8 mouse cellular contexts compared by ENCODE assay signal in the genomic region with DNA sequence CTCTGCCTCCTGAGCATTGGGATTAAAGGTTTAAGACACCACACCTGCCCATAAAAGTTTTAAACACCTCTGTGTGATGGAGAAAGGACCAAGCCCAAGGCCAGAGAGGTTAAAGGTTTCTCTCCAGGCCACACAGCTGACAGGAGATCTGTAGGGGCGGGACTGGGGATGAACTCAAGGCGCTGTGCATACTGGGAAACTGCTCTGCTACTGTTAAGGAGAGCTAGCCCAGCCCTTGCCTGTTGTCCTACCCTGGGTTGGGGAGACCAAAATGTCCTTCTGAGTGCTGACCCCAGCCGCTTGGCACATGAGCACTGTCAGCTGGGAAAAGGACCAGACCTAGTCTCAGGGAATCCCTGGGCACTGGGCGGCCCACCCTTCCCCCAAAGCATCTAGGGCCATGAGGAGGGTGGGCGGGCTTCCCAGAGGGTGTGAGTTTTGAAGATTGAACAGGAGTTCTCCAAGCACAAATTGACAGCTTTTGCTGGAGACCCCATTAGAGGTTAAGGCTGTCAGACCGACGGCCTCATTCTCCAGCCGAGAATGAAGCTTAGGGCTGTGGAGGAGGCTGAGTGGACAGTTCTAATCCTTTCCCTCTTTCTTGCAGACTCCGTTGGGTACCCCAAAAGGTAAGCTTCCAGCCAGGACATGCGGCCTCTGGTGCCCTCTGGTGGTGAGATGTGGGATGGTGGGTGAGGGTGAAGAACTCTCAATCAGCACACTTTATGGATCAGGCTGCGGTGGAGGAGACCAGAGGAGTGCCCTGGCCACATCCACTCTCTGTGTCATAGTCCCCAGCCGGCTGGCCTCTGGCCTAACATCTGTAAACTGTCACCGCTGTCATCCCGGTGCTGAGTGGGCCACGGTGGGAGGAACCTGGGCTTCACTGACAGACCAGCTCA. TPM values are rescaled to one million over a fixed set of nuclear protein-coding genes. Genes with fewer than 3 reads are reported as not detected.
DNase-seq lines count a peak whose midpoint lies in the region; ATAC-seq and TF ChIP-seq lines count a peak whose summit lies in the region.

No protein-coding gene starts in this region.

- H3K4me2 ChIP-seq in limb, embryonic 13.5 days (replicated peaks): no peak overlapping the region
- H3K4me2 ChIP-seq in midbrain, embryonic 15.5 days: no peak overlapping the region

- TF ChIP-seq POLR2A in kidney, adult 2 months (IDR thresholded peaks at IDR 0.05; ENCODE audit: low read depth, low read length): no peak
- TF ChIP-seq POLR2A in spleen, adult 2 months (IDR thresholded peaks at IDR 0.05; ENCODE audit: low read depth, low read length): no peak

- H3K4me1 ChIP-seq in kidney, adult 2 months (ENCODE audit: control insufficient read depth, insufficient read depth, low read length): peaks cover 28% of the 10 kb centered on the region
- peaks cover 8% of the 10 kb centered on the region for H3K4me1 ChIP-seq in limb, embryonic 13.5 days
- no peaks in the 10 kb centered on the region; the same call in 1 of the 2 replicates for H3K4me1 ChIP-seq in midbrain, embryonic 15.5 days
- no peaks in the 10 kb centered on the region for H3K4me1 ChIP-seq in spleen, adult 2 months (ENCODE audit: control insufficient read depth, insufficient read depth, insufficient read length)

- no peak overlapping the region for H3K9ac ChIP-seq in limb, embryonic 13.5 days
- H3K9ac ChIP-seq in midbrain, embryonic 15.5 days: no peak overlapping the region

- TF ChIP-seq CTCF in kidney, adult 2 months (conservative IDR thresholded peaks at IDR 0.05; ENCODE audit: insufficient read depth, insufficient read length, low read depth, low read length): peak; percentile 96
- peak; percentile 97 for TF ChIP-seq CTCF in spleen, adult 2 months (IDR thresholded peaks at IDR 0.05; ENCODE audit: extremely low read depth, insufficient read depth, insufficient read length, insufficient replicate concordance)

- no peaks in the 10 kb centered on the region for H3K9me3 ChIP-seq in limb, embryonic 13.5 days
- no peaks in the 10 kb centered on the region for H3K9me3 ChIP-seq in midbrain, embryonic 15.5 days

- no peak for ATAC-seq in CD4-positive, CD25-positive, alpha-beta regulatory T cell, adult 4 months
- peak; percentile 52 for ATAC-seq in limb, embryonic 13.5 days (ENCODE audit: low FRiP score, low read depth)
- ATAC-seq in midbrain, embryonic 15.5 days (replicated peaks): peak; percentile 46

- H3K36me3 ChIP-seq in kidney, adult 2 months (ENCODE audit: control insufficient read depth, insufficient read depth, low read length): no peaks in the 10 kb centered on the region; the same call in 1 of the 2 replicates
- peaks cover 83% of the 10 kb centered on the region for H3K36me3 ChIP-seq in limb, embryonic 13.5 days
- H3K36me3 ChIP-seq in midbrain, embryonic 15.5 days (replicated peaks): peaks cover 42% of the 10 kb centered on the region
- no peaks in the 10 kb centered on the region for H3K36me3 ChIP-seq in spleen, adult 2 months (ENCODE audit: control insufficient read depth, insufficient read depth, low read length)

- 26% methylated on average over 15 of the region's 15 CpGs for WGBS in kidney, adult 2 months
- 30% methylated on average over 15 of the region's 15 CpGs for WGBS in limb, embryonic 13.5 days
- WGBS in midbrain, embryonic 15.5 days: 27% methylated on average over 15 of the region's 15 CpGs
- 43% methylated on average over 15 of the region's 15 CpGs for WGBS in spleen, adult 2 months

- no peak overlapping the region for H3K4me3 ChIP-seq in kidney, adult 2 months (ENCODE audit: insufficient read depth, low read depth, low read length)
- H3K4me3 ChIP-seq in limb, embryonic 13.5 days: no peak overlapping the region
- H3K4me3 ChIP-seq in midbrain, embryonic 15.5 days: no peak overlapping the region
- no peak overlapping the region for H3K4me3 ChIP-seq in spleen, adult 2 months (ENCODE audit: extremely low read depth, insufficient read depth, insufficient read length)

- no peak overlapping the region for H3K27ac ChIP-seq in kidney, adult 2 months (ENCODE audit: insufficient read depth, low read depth, low read length)
- no peak overlapping the region for H3K27ac ChIP-seq in limb, embryonic 13.5 days
- no peak overlapping the region for H3K27ac ChIP-seq in midbrain, embryonic 15.5 days
- no peak overlapping the region for H3K27ac ChIP-seq in spleen, adult 2 months (ENCODE audit: insufficient read depth, low read length)

- H3K27me3 ChIP-seq in kidney, adult 2 months (replicated peaks; ENCODE audit: control insufficient read depth, insufficient read depth, low read length): no peaks in the 10 kb centered on the region
- no peaks in the 10 kb centered on the region for H3K27me3 ChIP-seq in limb, embryonic 13.5 days
- no peaks in the 10 kb centered on the region for H3K27me3 ChIP-seq in midbrain, embryonic 15.5 days (replicated peaks)
- H3K27me3 ChIP-seq in spleen, adult 2 months (ENCODE audit: control insufficient read depth, insufficient read depth, low read length): no peaks in the 10 kb centered on the region

- peak; percentile 85 for DNase-seq in CD4-positive, CD25-positive, alpha-beta regulatory T cell, adult 2 months (ENCODE audit: low read depth, low spot score)
- DNase-seq in embryo, embryonic 9.5 days (ENCODE audit: extremely low spot score): peak; percentile 86
- peak; percentile 81 to 96 for DNase-seq in heart, adult 18-20 months
- peak; percentile 90 for DNase-seq in kidney, adult 2 months
- peak; percentile 30 to 79 for DNase-seq in spleen, adult 2 months (ENCODE audit: low read depth in 1 of 2, low spot score in 2 of 2)

RNA-seq across cellular contexts. Expression of gene Misp, which starts 8.8 kb away (rescaled TPM):
- polyA plus RNA-seq in CD4-positive, CD25-positive, alpha-beta regulatory T cell, adult 4 months (2017; shearing (Covaris generic)): under 1 TPM in 1 of 2 experiments, not detected in 1; 0.27 TPM
- under 1 TPM; 0.42 to 0.67 TPM for total RNA-seq in heart, adult 18-20 months (2021)
- 17.9 and 19.9 TPM in 2 replicates for polyA plus RNA-seq in kidney, adult 2 months (2012; rRNA removed)
- polyA plus RNA-seq in limb, embryonic 13.5 days (2015; fragmentation: Nextera tagmentation; extraction: Ambion mirVana): 0.90 and 1.4 TPM in 2 replicates
- 0.23 and 0.85 TPM in 2 replicates for polyA plus RNA-seq in midbrain, embryonic 15.5 days (2015; fragmentation: Nextera tagmentation; extraction: Ambion mirVana)
- polyA plus RNA-seq in spleen, adult 2 months (2012; rRNA removed): 0.07 and 0.18 TPM in 2 replicates

RNA-seq across cellular contexts. Expression of gene Palm, which starts 18.6 kb away (rescaled TPM):
- under 1 TPM in 1 of 2 experiments, not detected in 1; 0.23 TPM for polyA plus RNA-seq in CD4-positive, CD25-positive, alpha-beta regulatory T cell, adult 4 months (2017; shearing (Covaris generic))
- total RNA-seq in heart, adult 18-20 months (2021): 10 to 100 TPM; 44.3 to 45.7 TPM
- 110 and 121 TPM in 2 replicates for polyA plus RNA-seq in kidney, adult 2 months (2012; rRNA removed)
- polyA plus RNA-seq in limb, embryonic 13.5 days (2015; fragmentation: Nextera tagmentation; extraction: Ambion mirVana): 101 TPM in 2 replicates
- 337 and 348 TPM in 2 replicates for polyA plus RNA-seq in midbrain, embryonic 15.5 days (2015; fragmentation: Nextera tagmentation; extraction: Ambion mirVana)
- polyA plus RNA-seq in spleen, adult 2 months (2012; rRNA removed): 9.2 and 14.6 TPM in 2 replicates

RNA-seq across cellular contexts. Expression of gene Prss57, which starts 21.2 kb away (rescaled TPM):
- not detected for polyA plus RNA-seq in CD4-positive, CD25-positive, alpha-beta regulatory T cell, adult 4 months (2017; shearing (Covaris generic))
- total RNA-seq in heart, adult 18-20 months (2021): not detected
- 0.03 and 0.08 TPM in 2 replicates for polyA plus RNA-seq in kidney, adult 2 months (2012; rRNA removed)
- polyA plus RNA-seq in limb, embryonic 13.5 days (2015; fragmentation: Nextera tagmentation; extraction: Ambion mirVana): 0.11 TPM in 1 of 2 replicates, not detected in the other
- 0.17 TPM in 1 of 2 replicates, not detected in the other for polyA plus RNA-seq in midbrain, embryonic 15.5 days (2015; fragmentation: Nextera tagmentation; extraction: Ambion mirVana)
- 1.4 and 1.6 TPM in 2 replicates for polyA plus RNA-seq in spleen, adult 2 months (2012; rRNA removed)

RNA-seq across cellular contexts. Expression of gene Fstl3, which starts 34.9 kb away (rescaled TPM):
- polyA plus RNA-seq in CD4-positive, CD25-positive, alpha-beta regulatory T cell, adult 4 months (2017; shearing (Covaris generic)): under 1 TPM in 1 of 2 experiments, not detected in 1; 0.53 TPM
- total RNA-seq in heart, adult 18-20 months (2021): 1 to 10 TPM; 3.5 to 4.5 TPM
- polyA plus RNA-seq in kidney, adult 2 months (2012; rRNA removed): 17.0 and 24.1 TPM in 2 replicates
- polyA plus RNA-seq in limb, embryonic 13.5 days (2015; fragmentation: Nextera tagmentation; extraction: Ambion mirVana): 7.0 and 7.8 TPM in 2 replicates
- 1.9 and 2.0 TPM in 2 replicates for polyA plus RNA-seq in midbrain, embryonic 15.5 days (2015; fragmentation: Nextera tagmentation; extraction: Ambion mirVana)
- polyA plus RNA-seq in spleen, adult 2 months (2012; rRNA removed): 5.8 and 10.9 TPM in 2 replicates

RNA-seq across cellular contexts. Expression of gene Ptbp1, which starts 42.2 kb away (rescaled TPM):
- 100 to 1,000 TPM; 103 to 274 TPM for polyA plus RNA-seq in CD4-positive, CD25-positive, alpha-beta regulatory T cell, adult 4 months (2017; shearing (Covaris generic))
- 10 to 100 TPM; 35.8 to 39.9 TPM for total RNA-seq in heart, adult 18-20 months (2021)
- 184 and 198 TPM in 2 replicates for polyA plus RNA-seq in kidney, adult 2 months (2012; rRNA removed)
- polyA plus RNA-seq in limb, embryonic 13.5 days (2015; fragmentation: Nextera tagmentation; extraction: Ambion mirVana): 347 and 366 TPM in 2 replicates
- polyA plus RNA-seq in midbrain, embryonic 15.5 days (2015; fragmentation: Nextera tagmentation; extraction: Ambion mirVana): 72.7 and 79.4 TPM in 2 replicates
- polyA plus RNA-seq in spleen, adult 2 months (2012; rRNA removed): 251 and 315 TPM in 2 replicates
